Mouse (Mus musculus): ENCODE measurements at regions not wholly inside any gene's neighbourhood (a gene's known extent, or its start where the extent isn't known, plus 50 kb on each side); places are given as distances from the start of the nearest gene placed in this dataset.

DNA sequence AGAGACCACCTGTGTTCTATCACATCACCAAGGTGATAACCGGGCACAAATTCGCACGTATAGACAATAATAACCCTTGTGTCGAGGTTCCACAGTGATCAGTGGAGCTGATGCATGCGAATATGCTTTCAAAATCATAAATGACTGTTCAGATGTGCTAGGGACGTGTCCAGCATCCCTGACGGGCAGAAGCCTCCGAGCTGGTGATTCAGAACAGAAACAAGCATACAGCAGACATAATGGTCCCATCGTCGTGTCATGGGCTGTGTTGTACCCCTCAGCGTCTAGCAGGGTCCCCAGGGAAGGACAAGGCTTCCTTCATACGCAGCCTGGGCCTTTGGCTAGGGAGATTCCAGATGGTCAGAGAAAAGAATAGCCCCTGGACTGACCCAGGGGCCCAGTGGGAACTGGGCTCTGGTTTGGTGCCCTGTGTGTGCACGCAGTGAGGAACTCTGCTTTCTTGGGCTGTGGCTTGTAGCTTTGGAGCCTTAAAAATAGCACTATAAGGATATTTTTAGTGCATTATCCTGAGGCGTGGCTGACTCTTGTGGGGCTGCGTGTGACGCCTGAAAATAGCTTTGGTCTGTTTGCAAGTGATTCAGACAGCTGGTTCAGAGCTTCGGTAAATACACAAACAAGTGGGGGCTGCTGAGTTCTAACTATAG, 137.3 kb downstream of the Fam43a start:
- no peak for DNase-seq (ENCODE audit: low spot score)

DNA sequence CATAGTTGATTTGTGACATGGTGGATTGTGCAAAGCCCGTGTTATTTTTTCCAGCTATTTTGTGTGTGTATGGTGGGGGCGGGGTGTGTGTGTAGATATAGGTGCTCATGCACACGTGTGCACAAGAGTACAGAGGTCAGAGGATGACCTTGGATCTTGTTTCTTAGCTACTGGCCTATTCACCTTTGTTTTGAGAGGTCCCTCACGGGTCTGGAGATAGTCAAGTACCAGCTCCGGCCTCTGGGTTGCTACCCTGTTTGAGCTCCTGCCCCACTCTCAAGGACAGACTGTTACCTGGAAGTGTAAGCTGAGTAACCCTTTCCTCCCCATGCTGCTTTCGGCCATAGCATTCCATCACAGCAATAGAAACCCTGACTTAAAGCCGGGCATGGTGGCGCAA, 138.0 kb downstream of the Fam43a start:
- no peak for DNase-seq (ENCODE audit: low spot score)

DNA sequence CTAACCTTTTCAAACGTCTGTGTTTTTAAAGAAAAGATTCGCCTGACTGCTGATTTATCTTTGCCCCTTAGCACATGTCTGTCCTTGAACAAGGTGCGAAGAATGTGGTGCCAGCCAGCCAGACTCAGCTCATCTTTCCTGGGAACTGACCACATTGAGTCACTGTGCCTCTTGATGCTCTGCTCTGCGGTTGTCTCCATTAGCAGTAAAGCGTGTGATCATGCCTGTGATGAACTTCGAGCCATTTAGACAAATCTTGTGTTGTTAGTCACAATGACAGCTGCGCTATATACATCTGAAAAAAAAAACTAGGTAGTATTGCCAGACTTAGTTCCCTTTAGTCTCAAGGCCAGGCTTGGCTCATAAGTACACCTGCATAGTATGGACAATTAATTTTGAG, 140.1 kb downstream of the Fam43a start:
- no peak for DNase-seq (ENCODE audit: low spot score)

DNA sequence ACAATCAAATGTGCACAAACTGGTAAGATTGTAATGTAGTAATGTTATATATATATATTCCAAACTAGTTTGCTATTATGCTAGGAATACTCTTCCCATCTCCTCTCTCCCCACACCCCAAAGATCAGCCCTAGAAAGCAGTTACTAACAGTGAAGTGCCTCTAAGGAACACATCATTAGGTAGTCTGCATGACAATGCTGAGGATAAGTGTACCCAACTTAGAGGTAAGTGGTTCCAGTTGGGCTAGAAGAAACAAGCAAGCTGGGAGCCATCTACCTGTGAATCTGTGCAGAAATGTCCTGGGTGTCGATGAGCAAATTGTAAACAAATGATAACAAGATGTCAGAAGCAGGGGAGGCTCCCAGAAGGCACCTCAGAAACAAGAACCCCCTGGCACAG, 141.7 kb downstream of the Fam43a start:
- DNase-seq (ENCODE audit: low spot score), result no peak

DNA sequence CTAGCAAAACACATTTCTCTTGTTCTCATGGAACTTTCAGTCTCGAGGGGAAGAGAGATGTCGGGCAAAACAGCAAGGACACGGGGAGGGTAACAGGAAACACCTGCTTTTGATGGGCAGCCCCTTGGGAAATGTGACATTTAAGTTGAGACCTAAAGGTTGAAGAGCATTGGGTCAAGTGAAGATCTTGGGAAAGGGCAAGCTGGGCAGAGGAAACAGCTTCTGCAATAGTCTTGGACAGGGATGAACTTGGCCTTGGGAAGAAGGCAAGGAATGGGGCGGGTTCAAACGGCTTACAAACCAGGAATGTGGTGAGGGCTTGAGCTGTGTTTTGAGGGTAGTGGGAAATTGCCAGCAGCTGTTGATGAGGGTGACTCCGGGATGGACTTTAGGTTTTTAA, 143.0 kb downstream of the Fam43a start:
- no peak for DNase-seq (ENCODE audit: low spot score)

DNA sequence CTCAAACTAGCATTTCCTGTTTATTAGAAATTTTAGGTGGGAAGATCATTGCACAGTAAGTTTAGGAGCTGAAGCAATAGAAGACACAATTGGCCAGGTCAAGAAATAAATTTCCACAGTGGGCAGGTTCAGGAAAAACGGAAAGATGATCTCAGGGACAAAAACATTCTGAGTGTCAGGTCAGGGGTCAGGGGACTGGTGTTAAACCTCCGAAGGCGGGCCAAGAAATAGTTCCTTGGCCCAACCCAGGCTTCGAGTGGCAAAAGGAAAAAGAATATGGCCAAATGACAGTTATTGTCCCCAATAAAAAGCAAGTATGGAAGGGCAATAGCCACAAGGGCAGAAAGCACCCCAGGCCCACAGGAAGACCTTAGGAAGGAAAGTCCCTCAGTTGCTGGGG, 144.0 kb downstream of the Fam43a start:
- DNase-seq (ENCODE audit: low spot score), result no peak

DNA sequence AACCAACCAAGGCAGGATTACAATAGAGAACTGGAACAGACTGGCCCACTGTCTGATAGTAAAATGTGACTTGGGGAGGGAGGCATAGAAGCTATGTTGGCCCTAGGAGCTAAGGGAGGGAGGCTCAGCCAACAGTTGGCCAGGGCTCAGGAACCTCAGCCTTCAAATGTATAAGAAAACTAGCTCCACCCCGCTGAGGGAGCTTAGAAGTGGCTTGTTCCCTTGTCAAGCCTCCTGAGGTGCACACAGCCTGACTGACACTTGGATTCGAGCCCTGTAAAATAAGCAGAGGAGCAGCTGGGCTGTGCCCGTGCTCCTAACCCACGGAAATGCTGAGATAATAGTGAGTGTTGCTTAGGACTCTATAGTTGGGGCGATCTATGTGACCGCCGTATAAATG, 144.7 kb downstream of the Fam43a start:
- DNase-seq (ENCODE audit: low spot score), result no peak

DNA sequence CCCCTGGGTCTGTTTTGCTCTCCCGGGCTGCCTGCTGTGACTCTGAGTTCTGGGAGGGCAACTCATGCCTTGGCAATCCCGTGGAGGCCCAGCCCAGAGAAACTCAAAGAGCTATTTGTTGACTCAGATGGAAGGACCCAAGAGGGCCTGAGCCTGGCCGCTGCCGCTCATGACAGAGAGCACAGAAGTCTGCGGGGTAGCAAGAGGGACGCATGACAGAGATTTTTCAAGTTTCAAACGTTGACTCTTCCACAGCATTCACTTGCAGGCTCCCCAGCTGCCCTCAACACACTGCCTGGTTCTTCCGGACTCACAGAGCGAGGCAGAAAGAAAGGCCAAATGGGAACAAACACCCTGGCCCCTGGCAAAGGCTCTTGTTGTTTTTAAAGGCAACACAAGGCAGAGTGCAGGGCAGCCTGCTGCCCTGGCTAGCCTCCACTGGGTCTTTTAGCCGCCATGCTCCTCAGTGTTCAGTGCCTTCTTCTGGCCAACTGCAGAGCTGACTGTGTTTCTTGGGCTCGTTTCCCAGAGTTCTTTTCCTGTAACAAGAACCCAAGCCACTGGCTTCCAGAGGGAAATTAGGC, 146.2 kb downstream of the Fam43a start:
- peak; percentile 47 for DNase-seq (ENCODE audit: low spot score)

DNA sequence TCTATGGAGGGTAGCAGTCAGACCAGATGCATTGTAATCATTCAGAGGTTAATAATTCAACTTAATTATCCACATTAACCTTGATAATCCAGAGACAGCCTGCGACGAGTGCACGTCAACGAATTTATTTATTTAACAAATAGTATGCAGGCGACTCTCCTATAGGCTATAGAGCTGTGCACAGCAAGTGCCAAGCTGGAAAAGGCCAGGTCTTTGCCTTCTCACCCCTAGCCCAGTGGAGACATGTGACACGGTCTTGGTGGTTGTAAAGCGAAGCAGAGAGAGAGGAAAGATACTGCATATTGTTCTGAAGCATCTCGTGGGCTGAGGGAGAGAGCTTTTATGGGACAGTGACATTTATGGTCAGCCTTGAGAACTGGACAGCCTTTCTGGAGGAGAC, 146.7 kb downstream of the Fam43a start:
- no peak for DNase-seq (ENCODE audit: low spot score)

DNA sequence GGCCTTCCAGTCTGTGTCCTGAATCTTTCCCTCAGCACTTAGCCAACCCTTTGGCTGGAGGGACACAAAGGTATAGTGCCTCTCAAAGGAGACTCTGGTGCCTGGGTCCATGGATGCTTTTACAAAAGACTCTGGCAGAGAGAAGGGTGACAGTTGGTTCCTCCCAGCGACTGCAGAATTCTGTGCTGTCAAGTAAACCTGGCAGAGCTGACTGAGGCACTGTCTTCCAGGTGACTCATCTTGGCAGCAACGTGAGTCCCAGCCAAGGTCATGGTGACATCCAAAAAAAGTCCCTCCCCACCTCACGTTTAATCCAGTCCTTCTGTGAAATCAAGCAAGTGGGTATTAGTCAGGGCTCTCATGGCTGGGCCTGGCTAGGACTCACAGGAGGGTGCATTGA, 150.3 kb downstream of the Fam43a start:
- no peak for DNase-seq (ENCODE audit: low spot score)

DNA sequence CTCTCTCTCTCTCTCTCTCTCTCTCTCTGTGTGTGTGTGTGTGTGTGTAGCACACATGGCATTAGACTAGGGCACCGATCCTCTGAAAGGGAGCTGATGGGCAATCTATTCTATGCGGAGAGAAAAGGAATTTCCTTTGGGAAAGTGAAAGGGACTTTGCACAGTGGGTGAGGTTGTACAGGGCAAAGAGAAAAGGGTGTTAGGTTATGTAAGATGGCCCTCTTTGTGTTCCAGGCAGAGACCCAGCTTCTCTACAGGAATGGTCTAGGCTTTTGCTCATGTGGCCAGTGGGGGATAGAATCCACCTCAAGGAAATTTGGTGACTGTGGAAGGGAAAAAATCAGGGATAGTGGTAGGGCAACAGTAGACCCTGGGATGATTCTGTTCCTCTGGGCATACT, 156.2 kb downstream of the Fam43a start:
- DNase-seq (ENCODE audit: low spot score), result no peak

DNA sequence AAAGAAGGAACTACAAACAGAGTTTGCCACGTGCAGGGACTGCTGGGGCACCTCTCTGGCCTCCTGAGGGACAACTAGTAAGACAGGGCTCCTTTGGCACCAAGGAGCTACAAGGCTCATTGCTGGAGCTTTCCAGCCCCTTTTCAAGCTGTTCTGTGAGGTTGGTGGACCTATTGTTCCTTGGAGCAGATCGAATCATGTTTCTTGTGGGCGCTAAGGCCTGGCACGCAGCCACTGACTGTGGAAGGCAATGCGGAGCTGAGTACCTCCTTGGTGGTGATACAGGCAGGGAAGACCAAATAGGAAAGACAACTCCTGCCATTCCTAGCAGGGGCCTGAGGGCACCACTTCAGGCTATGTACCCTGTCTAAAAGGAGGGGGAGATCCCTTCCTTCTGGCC, 157.2 kb downstream of the Fam43a start:
- no peak for DNase-seq (ENCODE audit: low spot score)

DNA sequence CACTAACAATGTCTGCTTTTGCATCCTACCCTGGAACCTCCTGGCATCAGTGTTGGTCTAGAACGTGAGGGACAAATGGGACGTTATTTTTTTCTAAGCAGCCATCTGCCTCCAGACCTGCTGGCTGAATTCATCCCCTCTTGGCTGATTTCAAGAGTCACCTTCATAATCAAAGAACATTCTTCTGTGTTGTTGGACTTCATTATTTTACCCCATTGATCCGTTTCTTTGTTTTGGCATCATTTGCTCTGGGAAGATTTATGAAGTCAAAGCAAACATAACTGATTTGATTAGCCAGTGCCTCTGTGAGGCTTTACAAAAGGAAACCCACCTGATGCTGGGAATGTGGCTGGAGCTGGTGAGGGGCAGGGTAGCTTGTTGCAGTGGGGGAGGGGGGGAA, 158.0 kb downstream of the Fam43a start:
- no peak for DNase-seq (ENCODE audit: low spot score)

DNA sequence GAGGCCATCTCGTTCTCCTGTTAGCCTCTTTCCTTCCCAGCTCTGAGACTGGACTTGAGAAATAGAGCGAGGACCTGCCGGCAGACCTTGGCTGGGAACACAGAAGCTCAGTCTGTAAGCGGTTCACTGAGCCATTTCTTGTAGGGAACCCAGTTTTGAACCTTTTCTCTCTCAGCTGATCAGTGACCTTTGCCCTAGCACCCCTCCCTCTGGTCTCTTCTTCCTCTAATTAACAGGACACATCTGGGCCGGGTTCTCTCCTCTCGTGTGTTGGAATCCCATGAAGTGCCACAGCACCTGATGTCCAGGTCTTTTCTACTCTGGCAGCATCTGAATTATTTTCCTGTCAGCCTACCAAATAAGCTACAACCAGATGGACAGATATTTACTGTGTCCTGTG, 158.5 kb downstream of the Fam43a start:
- no peak for DNase-seq (ENCODE audit: low spot score)

DNA sequence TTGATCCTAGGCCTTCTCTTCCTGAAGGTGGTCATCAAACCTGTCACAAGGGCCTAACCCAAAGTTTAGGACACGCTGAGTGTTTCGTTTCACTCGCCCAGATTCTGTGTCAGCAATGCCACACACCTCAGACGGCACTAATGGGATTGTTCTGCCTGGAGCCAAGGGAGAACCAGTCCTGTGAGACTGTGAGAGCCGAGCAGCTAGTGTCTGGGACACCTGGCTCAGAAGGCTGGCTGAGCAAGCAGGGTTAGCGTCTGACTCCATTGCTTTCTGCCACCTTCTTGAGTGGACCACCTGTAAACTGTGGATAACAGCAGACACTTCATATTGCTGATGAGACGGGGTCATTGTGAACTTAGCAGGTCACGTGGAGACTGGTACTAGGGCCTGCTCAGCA, 160.0 kb downstream of the Fam43a start:
- DNase-seq (ENCODE audit: low spot score), result no peak

DNA sequence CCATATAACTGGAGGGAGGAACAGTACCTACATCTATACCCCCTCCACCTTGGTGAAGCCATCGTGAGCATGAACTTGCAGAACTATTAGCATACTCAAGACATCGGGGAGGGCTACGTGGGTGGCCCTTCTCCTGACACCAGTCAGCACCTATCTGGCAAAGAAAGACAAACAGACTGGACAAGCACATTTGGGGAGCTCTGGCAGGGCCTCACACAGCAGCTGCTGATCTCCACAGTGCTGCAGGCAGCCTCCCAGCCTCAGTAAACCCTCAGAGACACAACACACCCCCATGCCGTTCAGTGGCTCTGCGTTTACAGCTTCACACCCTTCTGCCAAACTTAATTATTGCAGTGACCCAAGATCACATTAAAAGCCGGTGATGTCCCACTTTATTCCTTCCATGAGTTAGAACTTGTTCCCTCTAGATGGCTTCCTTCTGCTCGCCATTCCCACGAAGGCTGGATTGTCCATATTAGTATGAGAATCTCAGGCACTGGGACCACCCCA, 161.7 kb downstream of the Fam43a start:
- DNase-seq (ENCODE audit: low spot score), result peak; percentile 60

DNA sequence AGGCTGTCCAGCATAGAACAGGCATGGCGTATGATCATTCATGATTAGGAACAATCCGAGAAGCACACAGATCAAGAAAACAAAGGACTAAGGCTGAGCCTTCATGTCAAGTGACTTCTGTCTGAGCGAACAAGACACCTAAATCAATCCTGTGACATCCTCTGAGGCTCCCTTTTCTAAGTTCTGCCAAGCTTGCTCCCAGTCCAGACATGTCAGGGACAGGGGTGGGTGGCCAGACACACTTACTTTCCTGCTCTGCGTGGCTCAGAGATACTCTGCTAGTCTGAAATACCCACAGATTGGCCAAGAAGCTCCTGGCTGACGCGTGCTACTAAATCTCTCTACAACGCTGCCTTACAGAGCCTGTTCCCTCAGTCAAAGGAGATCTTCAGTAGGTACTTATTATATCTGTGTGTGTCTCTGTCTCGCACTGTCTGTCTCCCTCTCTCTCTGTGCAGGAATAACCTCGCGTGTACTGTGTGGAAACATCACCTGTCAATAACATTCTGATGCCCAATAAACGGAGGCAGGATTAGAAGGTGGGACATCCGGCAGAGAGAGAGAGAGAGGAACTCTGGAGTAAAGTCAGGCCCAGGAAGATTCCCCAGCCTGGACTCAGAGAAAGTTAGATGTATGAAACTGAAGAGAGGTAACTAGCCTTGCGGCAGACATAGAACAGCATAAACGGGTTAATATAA, 163.5 kb downstream of the Fam43a start:
- DNase-seq (ENCODE audit: low spot score), result peak; percentile 41

DNA sequence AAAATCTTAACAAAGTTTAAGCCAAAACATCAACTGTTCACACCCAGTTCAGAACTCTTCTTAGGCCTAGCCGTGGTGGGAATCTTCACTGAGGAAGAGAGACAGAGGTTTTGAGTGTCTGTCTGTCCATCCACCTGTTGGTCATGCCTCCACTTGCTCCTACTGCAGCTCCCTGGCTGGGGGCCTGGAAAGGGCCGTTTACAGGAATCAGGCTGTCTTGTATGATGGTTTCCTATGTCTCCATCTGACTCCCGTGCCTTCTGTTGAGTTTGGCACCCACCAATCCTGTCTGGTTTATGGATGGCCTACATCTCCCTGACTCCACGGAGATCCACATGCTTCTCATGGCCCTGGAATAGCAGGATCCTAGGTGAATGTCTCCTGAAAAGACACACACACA, 166.1 kb downstream of the Fam43a start:
- DNase-seq (ENCODE audit: low spot score), result no peak

DNA sequence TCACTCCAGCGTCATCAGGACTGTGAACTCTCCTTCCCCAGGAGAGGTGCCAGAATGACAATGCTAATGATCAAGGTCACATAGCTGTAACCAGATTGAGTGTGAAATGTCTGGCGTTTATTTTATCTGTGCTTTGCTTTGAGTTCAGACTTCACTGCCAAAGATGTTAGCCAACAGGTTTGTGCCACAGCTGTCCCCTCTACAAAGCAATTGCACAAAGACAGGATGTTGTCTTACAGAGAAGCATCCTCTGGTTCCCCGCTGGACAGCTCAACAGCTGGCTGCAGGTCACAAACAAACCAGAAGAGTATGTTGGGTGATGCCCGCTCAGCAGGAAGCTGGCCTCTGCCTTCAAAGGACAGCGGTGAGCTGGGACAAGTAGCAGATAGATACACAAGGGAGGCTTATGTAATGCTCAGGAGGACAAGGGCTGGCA, 169.5 kb downstream of the Fam43a start:
- no peak for DNase-seq (ENCODE audit: low spot score)

DNA sequence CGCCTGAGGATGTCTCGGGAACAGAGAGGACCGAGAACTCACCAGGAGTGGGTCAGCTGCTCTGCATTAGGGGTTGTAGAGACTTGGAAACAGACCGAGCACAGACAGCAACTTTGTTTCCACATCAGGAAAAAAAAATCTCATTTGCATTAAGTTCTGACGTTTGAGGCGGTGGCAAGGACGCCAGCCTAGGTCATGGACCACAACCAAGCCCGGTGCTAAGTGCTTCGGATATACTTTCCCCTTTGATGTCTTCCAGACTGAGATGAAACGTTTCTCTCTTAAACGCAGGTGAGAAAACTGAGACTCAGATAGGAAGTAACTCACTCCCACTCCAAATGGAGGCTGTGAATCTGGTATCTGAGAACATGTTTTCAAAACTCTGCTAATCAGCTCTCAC, 169.9 kb downstream of the Fam43a start:
- no peak for DNase-seq (ENCODE audit: low spot score)

DNA sequence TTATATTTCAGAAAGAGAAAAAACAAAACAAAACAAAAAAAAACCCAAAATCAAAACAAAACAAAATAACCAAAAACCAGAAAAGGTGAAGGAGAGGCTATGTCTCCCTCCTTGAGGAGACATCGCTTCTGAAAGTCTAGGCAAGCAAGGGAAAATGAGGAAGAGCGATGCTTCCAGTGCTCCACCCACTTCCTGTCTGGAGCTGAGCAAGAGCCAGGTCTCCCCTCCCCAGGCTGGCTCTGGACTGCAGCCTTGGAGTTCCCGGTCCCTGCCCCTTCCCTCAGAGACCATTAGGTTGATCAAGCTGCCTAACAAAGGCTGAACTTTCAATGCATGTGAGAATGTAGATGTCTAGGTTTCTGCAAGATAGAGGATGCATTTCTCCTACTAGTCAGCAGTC, 173.3 kb downstream of the Fam43a start:
- DNase-seq (ENCODE audit: low spot score), result no peak

DNA sequence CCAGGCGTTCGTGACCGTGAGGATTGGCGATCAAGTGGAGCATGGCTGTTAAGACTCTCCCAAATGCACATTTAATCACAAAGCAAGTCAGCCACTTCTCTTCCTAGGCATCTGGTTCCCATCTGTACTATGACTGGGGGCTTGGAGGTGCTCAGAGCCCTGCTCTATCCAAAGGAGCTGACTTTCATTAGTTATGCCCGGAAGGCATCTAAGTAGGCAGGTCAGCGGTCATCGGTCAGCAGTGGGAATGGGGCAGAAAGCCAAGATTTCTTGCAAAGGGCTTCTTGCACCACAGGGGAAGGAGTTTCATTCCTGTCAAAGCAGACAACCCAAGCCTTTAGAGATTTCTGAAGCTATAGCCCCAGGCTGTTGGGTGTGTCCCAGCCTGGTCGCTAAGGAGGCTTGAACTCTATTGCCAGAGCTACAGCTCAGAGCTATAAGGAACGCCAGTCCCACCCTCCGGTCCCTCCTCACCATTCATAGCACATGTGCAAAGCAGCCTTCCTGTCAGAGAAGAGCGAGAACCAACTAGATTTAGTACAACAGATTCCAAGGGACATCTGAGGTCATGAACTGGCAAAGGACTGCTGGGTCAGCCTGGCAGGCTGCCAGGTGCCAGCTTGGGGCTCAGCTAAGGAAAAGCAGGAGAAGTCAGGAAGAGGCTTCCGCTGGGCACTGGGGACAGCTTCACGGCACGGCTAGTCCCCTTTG, 175.6 kb downstream of the Fam43a start:
- no peak for DNase-seq (ENCODE audit: low spot score)
